Mouse (Mus musculus): ENCODE measurements around the gene Hmg20b. TPM values are rescaled to one million over a fixed set of nuclear protein-coding genes. Genes with fewer than 3 reads are reported as not detected.
A peak's percentile ranks its signal among the peaks of the same experiment; 100 is the strongest.

Gene Hmg20b
- total RNA-seq (2021), result 10 to 100 TPM; 55.6 to 58.1 TPM
- 44.3 and 54.9 TPM in 2 replicates for polyA plus RNA-seq (2012; rRNA removed)
- long read RNA-seq, transcript Hmg20b-203 (10 exons, 1,540 nt), result minor isoform, 12 of 91 reads
- long read RNA-seq, transcript Hmg20b-202 (10 exons, 1,463 nt), result minor isoform, 22 of 91 reads
- long read RNA-seq, transcript Hmg20b-201 (9 exons, 1,621 nt), result major isoform, 26 of 91 reads
- long read RNA-seq, partial matches to known transcripts, result 4 of 91 reads
- long read RNA-seq, other reads (novel, unspliced or antisense), result 22 of 91 reads

- H3K27me3 ChIP-seq (ENCODE audit: control insufficient read depth, insufficient read depth, low read length), result no peaks in the 10 kb centered on the region
- H3K4me1 ChIP-seq (ENCODE audit: control insufficient read depth, insufficient read depth, low read length), result peaks cover 3% of the 10 kb centered on the region; the same call in 1 of the 2 replicates
- peak within 1 kb of the TSS; percentile 99 for H3K9ac ChIP-seq (ENCODE audit: low read depth, low read length)
- H3K36me3 ChIP-seq (ENCODE audit: control insufficient read depth, insufficient read depth, low read length), result no peaks in the 10 kb centered on the region
- H3K4me3 ChIP-seq, result peak within 1 kb of the TSS; percentile 97
- H3K79me2 ChIP-seq (replicated peaks; ENCODE audit: control insufficient read depth, insufficient read depth, low read length), result no peaks in the 10 kb centered on the region
- peak within 1 kb of the TSS; percentile 96 for H3K27ac ChIP-seq
- TF ChIP-seq POLR2A (IDR thresholded peaks at IDR 0.05; ENCODE audit: insufficient read depth, low read depth, low read length), result 0 out of 2 replicates have a peak, but pooled peaks have one; percentile 52
- TF ChIP-seq EP300 (IDR thresholded peaks at IDR 0.05; ENCODE audit: insufficient read depth, low read depth, low read length), result peak; percentile 69; the same call in 1 of the 2 replicates
- peak; percentile 90 for TF ChIP-seq CTCF (IDR thresholded peaks at IDR 0.05)
- WGBS, result under 1% methylated on average over 54 of the region's 54 CpGs
- DNase-seq, result peak; percentile 98 to 100
- intact Hi-C loops (cut with DNase I), result loop anchor here (2.0 kb wide), 2 partner anchors 26 to 30 kb away; partner anchors contain the start of gene Cactin
Measured at GRCm38 (mm10) chr10:81350351-81351063, at the start of gene Hmg20b. TSS of gene Hmg20b (minus strand) at chr10:81350480.

GRCm38 (mm10) chr10:81399798-81400308 is 49.6 kb upstream of the Hmg20b start:
- H3K36me3 ChIP-seq (ENCODE audit: control insufficient read depth, insufficient read depth, low read length), result no peaks in the 10 kb centered on the region; the same call in 1 of the 2 replicates
- 84% methylated on average over 18 of the region's 18 CpGs for WGBS
- intact Hi-C loops (cut with DNase I), result no loop called here

GRCm38 (mm10) chr10:81399296-81399695 is 49.0 kb upstream of the Hmg20b start:
- no peaks in the 10 kb centered on the region for H3K36me3 ChIP-seq (ENCODE audit: control insufficient read depth, insufficient read depth, low read length)
- peaks cover 11% of the 10 kb centered on the region for H3K4me1 ChIP-seq (ENCODE audit: control insufficient read depth, insufficient read depth, low read length)
- no peak overlapping the region for H3K9ac ChIP-seq (ENCODE audit: low read depth, low read length)
- no peak overlapping the region for H3K4me3 ChIP-seq
- no peaks in the 10 kb centered on the region for H3K79me2 ChIP-seq (replicated peaks; ENCODE audit: control insufficient read depth, insufficient read depth, low read length)
- 88% methylated on average over 5 of the region's 5 CpGs for WGBS
- no peak for DNase-seq
- no peaks in the 10 kb centered on the region for H3K27me3 ChIP-seq (ENCODE audit: control insufficient read depth, insufficient read depth, low read length)
- TF ChIP-seq EP300 (IDR thresholded peaks at IDR 0.05; ENCODE audit: insufficient read depth, low read depth, low read length) (no peak), POLR2A (IDR thresholded peaks at IDR 0.05; ENCODE audit: insufficient read depth, low read depth, low read length) (no peak), CTCF (IDR thresholded peaks at IDR 0.05) (no peak)
- no peak overlapping the region for H3K27ac ChIP-seq
- intact Hi-C loops (cut with DNase I), result no loop called here

More at GRCm38 (mm10) chr10:81399798-81400308, 49.6 kb upstream of the Hmg20b start:
- Histone ChIP-seq H3K27ac (no peak overlapping the region), H3K4me3 (no peak overlapping the region), H3K4me1 (ENCODE audit: control insufficient read depth, insufficient read depth, low read length) (peaks cover 13% of the 10 kb centered on the region), H3K9ac (ENCODE audit: low read depth, low read length) (no peak overlapping the region), H3K27me3 (ENCODE audit: control insufficient read depth, insufficient read depth, low read length) (no peaks in the 10 kb centered on the region), H3K79me2 (replicated peaks; ENCODE audit: control insufficient read depth, insufficient read depth, low read length) (no peaks in the 10 kb centered on the region)
- TF ChIP-seq POLR2A (IDR thresholded peaks at IDR 0.05; ENCODE audit: insufficient read depth, low read depth, low read length) (no peak), CTCF (IDR thresholded peaks at IDR 0.05) (no peak), EP300 (IDR thresholded peaks at IDR 0.05; ENCODE audit: insufficient read depth, low read depth, low read length) (no peak)
- DNase-seq, result no peak

GRCm38 (mm10) chr10:81396749-81397148 is 46.5 kb upstream of the Hmg20b start:
- TF ChIP-seq CTCF (IDR thresholded peaks at IDR 0.05), result no peak
- 0 out of 2 replicates have a peak, but pooled peaks have one; percentile 5 for TF ChIP-seq EP300 (IDR thresholded peaks at IDR 0.05; ENCODE audit: insufficient read depth, low read depth, low read length)
- Histone ChIP-seq H3K27ac (no peak overlapping the region), H3K79me2 (replicated peaks; ENCODE audit: control insufficient read depth, insufficient read depth, low read length) (no peaks in the 10 kb centered on the region), H3K4me1 (ENCODE audit: control insufficient read depth, insufficient read depth, low read length) (peaks cover 11% of the 10 kb centered on the region), H3K4me3 (no peak overlapping the region), H3K36me3 (ENCODE audit: control insufficient read depth, insufficient read depth, low read length) (no peaks in the 10 kb centered on the region), H3K9ac (ENCODE audit: low read depth, low read length) (no peak overlapping the region), H3K27me3 (ENCODE audit: control insufficient read depth, insufficient read depth, low read length) (no peaks in the 10 kb centered on the region)
- intact Hi-C loops (cut with DNase I), result no loop called here
- DNase-seq, result no peak
- 81% methylated on average over 5 of the region's 5 CpGs for WGBS

GRCm38 (mm10) chr10:81395865-81396264 is 45.6 kb upstream of the Hmg20b start:
- Histone ChIP-seq H3K4me1 (ENCODE audit: control insufficient read depth, insufficient read depth, low read length) (peaks cover 4% of the 10 kb centered on the region), H3K9ac (ENCODE audit: low read depth, low read length) (no peak overlapping the region), H3K4me3 (no peak overlapping the region), H3K27ac (no peak overlapping the region), H3K36me3 (ENCODE audit: control insufficient read depth, insufficient read depth, low read length) (no peaks in the 10 kb centered on the region), H3K79me2 (replicated peaks; ENCODE audit: control insufficient read depth, insufficient read depth, low read length) (no peaks in the 10 kb centered on the region), H3K27me3 (ENCODE audit: control insufficient read depth, insufficient read depth, low read length) (no peaks in the 10 kb centered on the region)
- WGBS, result 87% methylated on average over 4 of the region's 4 CpGs
- DNase-seq, result no peak
- intact Hi-C loops (cut with DNase I), result loop anchor here (1.0 kb wide), 1 partner anchor 54 kb away; no protein-coding TSS in a partner anchor
- no peak for TF ChIP-seq POLR2A (IDR thresholded peaks at IDR 0.05; ENCODE audit: insufficient read depth, low read depth, low read length)
- no peak for TF ChIP-seq CTCF (IDR thresholded peaks at IDR 0.05)
- no peak for TF ChIP-seq EP300 (IDR thresholded peaks at IDR 0.05; ENCODE audit: insufficient read depth, low read depth, low read length)

Measured in heart, adult 2 months (tissue).